ENCODE assay signal across 27 mouse cellular contexts in genomic region chr1:61310063-61310760, GRCm38 (mm10).
A peak's percentile ranks its signal among the peaks of the same experiment; 100 is the strongest.
DNase-seq lines count a peak whose midpoint lies in the region; TF ChIP-seq lines count a peak whose summit lies in the region.
"Had no signal": no experiment of that assay in that cellular context is flagged by ENCODE, and none has a peak within 500 bp of the region (broad histone marks: within the 10 kb centered on the region; RNA-seq: fewer than 3 reads in every experiment).

No protein-coding gene starts in this region.

- peak overlapping the region; percentile 22 for H3K27ac ChIP-seq in heart, adult 2 months
- peak overlapping the region; percentile 2; the same call in 1 of the 2 replicates for H3K27ac ChIP-seq in layer of hippocampus, adult 2 months
- H3K27ac ChIP-seq: embryonic facial prominence, embryonic 12.5 days; limb, embryonic 10.5 days; limb, embryonic 15.5 days; liver, embryonic 13.5 days; neural tube, embryonic 12.5 days; stomach, postnatal 0 days had no signal

- no peak for DNase-seq in heart, adult 2 months
- DNase-seq in heart, adult 11 months: no peak
- no peak for DNase-seq in layer of hippocampus, adult 2 months (ENCODE audit: low spot score in 2 of 2)
- DNase-seq in layer of hippocampus, postnatal 36 days: no peak
- DNase-seq in brain, embryonic 14.5 days (ENCODE audit: low read depth): peak; percentile 83
- peak; percentile 53 for DNase-seq in fibroblast of lung, adult 2 months (ENCODE audit: low read depth)
- no peak for DNase-seq in adrenal gland, postnatal 4 days (ENCODE audit: low spot score in 2 of 2)
- DNase-seq: B cell, adult 2 months; cerebellum, adult 11 months; cerebellum, adult 9-10 months; cerebellum, postnatal 36 days; gastrocnemius, postnatal 14 days; heart, postnatal 4 days; liver, embryonic 13.5 days; lung, adult 18-20 months; lung, postnatal 4 days; midbrain, embryonic 14.5 days; right cerebral cortex, postnatal 4 days; thymus, adult 2 months; thymus, postnatal 36 days had no signal

- H3K4me1 ChIP-seq in heart, adult 2 months (ENCODE audit: control insufficient read depth, insufficient read depth, low read length): peaks cover 10% of the 10 kb centered on the region
- H3K4me1 ChIP-seq: limb, embryonic 15.5 days; liver, embryonic 13.5 days; megakaryocyte, embryonic 14.5 days; neural tube, embryonic 12.5 days had no signal

- 83% methylated on average over 3 of the region's 3 CpGs for WGBS in heart, adult 2 months

- TF ChIP-seq POLR2A in heart, adult 2 months (IDR thresholded peaks at IDR 0.05; ENCODE audit: insufficient read depth, low read depth, low read length): no peak
- TF ChIP-seq POLR2A in brain, embryonic 14.5 days (IDR thresholded peaks at IDR 0.05; ENCODE audit: borderline replicate concordance, extremely low read depth, insufficient read depth, insufficient read length, poor library complexity, severe bottlenecking): no peak

- intact Hi-C loops in heart, adult 2 months (cut with DNase I): loop anchor here (2.0 kb wide), 1 partner anchor 43 kb away; no protein-coding TSS in a partner anchor

- TF ChIP-seq CTCF in heart, adult 2 months (IDR thresholded peaks at IDR 0.05): no peak
- no peak for TF ChIP-seq CTCF in layer of hippocampus, adult 2 months (conservative IDR thresholded peaks at IDR 0.05)
- TF ChIP-seq CTCF in brain, embryonic 14.5 days (IDR thresholded peaks at IDR 0.05; ENCODE audit: borderline replicate concordance, extremely low read depth, insufficient read depth, insufficient read length): no peak

- TF ChIP-seq EP300 in heart, adult 2 months (IDR thresholded peaks at IDR 0.05; ENCODE audit: insufficient read depth, low read depth, low read length): no peak

- no peak overlapping the region for H3K9ac ChIP-seq in heart, adult 2 months (ENCODE audit: low read depth, low read length)
- H3K9ac ChIP-seq: embryonic facial prominence, embryonic 12.5 days; heart, embryonic 12.5 days; limb, embryonic 15.5 days; liver, embryonic 13.5 days; neural tube, embryonic 12.5 days had no signal

- no peak overlapping the region for H3K4me3 ChIP-seq in heart, adult 2 months
- no peak overlapping the region for H3K4me3 ChIP-seq in layer of hippocampus, adult 2 months
- H3K4me3 ChIP-seq: embryonic facial prominence, embryonic 12.5 days; heart, embryonic 12.5 days; limb, embryonic 10.5 days; limb, embryonic 15.5 days; liver, embryonic 13.5 days; megakaryocyte, embryonic 14.5 days; neural tube, embryonic 12.5 days had no signal

- H3K79me2 ChIP-seq in heart, adult 2 months (replicated peaks; ENCODE audit: control insufficient read depth, insufficient read depth, low read length): no peaks in the 10 kb centered on the region

- H3K36me3 ChIP-seq in heart, adult 2 months (ENCODE audit: control insufficient read depth, insufficient read depth, low read length): peaks cover 4% of the 10 kb centered on the region
- H3K36me3 ChIP-seq: embryonic facial prominence, embryonic 12.5 days; heart, embryonic 12.5 days; limb, embryonic 10.5 days; limb, embryonic 15.5 days; liver, embryonic 13.5 days; neural tube, embryonic 12.5 days had no signal

- no peaks in the 10 kb centered on the region for H3K27me3 ChIP-seq in heart, adult 2 months (ENCODE audit: control insufficient read depth, insufficient read depth, low read length)
- H3K27me3 ChIP-seq: embryonic facial prominence, embryonic 12.5 days; heart, embryonic 12.5 days; liver, embryonic 13.5 days had no signal

Comparison
In these comparisons a context has a peak if more than half of its experiments do, and no peak if none do; other contexts are left out.
1. DNase-seq: peak in brain, embryonic 14.5 days (single experiment) and fibroblast of lung, adult 2 months (single experiment); none in heart, adult 2 months (0 of 2), heart, adult 11 months (single experiment), layer of hippocampus, adult 2 months (0 of 2), layer of hippocampus, postnatal 36 days (0 of 2) and adrenal gland, postnatal 4 days (0 of 2).